Mouse (Mus musculus): ENCODE measurements around the gene Fbxl17. TPM values are rescaled to one million over a fixed set of nuclear protein-coding genes. Genes with fewer than 3 reads are reported as not detected.

Fbxl17 gene
- polyA plus RNA-seq, 1 experiment from 2014 or later = 6.8 TPM

GRCm38 (mm10) chr17:63164289-63164688 lies 335.5 kb downstream of the Fbxl17 start:
- Histone ChIP-seq H3K4me3 (ENCODE audit: low read depth, low read length) (no peak overlapping the region), H3K4me1 (ENCODE audit: control insufficient read depth, insufficient read depth, low read length) (no peaks in the 10 kb centered on the region), H3K27me3 (ENCODE audit: control insufficient read depth, insufficient read depth, low read length) (no peaks in the 10 kb centered on the region), H3K36me3 (ENCODE audit: control insufficient read depth, insufficient read depth, low read length) (no peaks in the 10 kb centered on the region), H3K9ac (ENCODE audit: low read length) (no peak overlapping the region), H3K27ac (replicated peaks; ENCODE audit: low read depth, low read length) (no peak overlapping the region), H3K4me2 (ENCODE audit: low read depth, severe bottlenecking) (no peak overlapping the region), H3K9me3 (ENCODE audit: control insufficient read depth, low read length) (no peaks in the 10 kb centered on the region)
- ATAC-seq (ENCODE audit: insufficient number of reproducible peaks, low FRiP score, low TSS enrichment, low read depth) = no peak
- no peak for DNase-seq (ENCODE audit: low spot score)
- 68% methylated on average over 1 of the region's 1 CpGs for WGBS

DNA sequence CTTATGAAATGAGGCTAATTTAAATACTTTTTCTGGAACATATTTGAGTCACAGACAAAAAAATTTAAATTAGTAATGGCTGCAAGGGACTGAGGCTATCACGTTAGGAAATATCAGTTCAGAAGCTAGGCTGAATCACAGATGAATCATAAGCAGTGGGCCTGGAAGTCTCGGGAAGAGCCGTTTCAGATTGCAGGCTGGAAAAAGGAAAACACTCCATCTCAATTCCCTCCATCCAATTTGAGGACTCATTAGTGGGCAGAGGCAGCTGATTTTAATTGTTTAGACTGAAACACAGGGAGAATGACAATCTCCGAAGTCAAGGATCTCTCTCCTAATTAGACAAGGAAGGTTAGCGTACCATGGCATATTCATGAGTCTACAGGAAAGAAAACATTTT lies 337.9 kb downstream of the Fbxl17 start:
- ATAC-seq (ENCODE audit: insufficient number of reproducible peaks, low FRiP score, low TSS enrichment, low read depth) = no peak
- no peaks in the 10 kb centered on the region for H3K4me1 ChIP-seq (ENCODE audit: control insufficient read depth, insufficient read depth, low read length)
- H3K27ac ChIP-seq (replicated peaks; ENCODE audit: low read depth, low read length) = no peak overlapping the region
- no peak for DNase-seq (ENCODE audit: low spot score)
- no peak overlapping the region for H3K4me2 ChIP-seq (ENCODE audit: low read depth, severe bottlenecking)
- no peak overlapping the region for H3K4me3 ChIP-seq (ENCODE audit: low read depth, low read length)
- 49% methylated on average over 5 of the region's 5 CpGs for WGBS
- no peaks in the 10 kb centered on the region for H3K9me3 ChIP-seq (ENCODE audit: control insufficient read depth, low read length)
- H3K27me3 ChIP-seq (ENCODE audit: control insufficient read depth, insufficient read depth, low read length) = no peaks in the 10 kb centered on the region
- no peak overlapping the region for H3K9ac ChIP-seq (ENCODE audit: low read length)
- H3K36me3 ChIP-seq (ENCODE audit: control insufficient read depth, insufficient read depth, low read length) = no peaks in the 10 kb centered on the region

DNA sequence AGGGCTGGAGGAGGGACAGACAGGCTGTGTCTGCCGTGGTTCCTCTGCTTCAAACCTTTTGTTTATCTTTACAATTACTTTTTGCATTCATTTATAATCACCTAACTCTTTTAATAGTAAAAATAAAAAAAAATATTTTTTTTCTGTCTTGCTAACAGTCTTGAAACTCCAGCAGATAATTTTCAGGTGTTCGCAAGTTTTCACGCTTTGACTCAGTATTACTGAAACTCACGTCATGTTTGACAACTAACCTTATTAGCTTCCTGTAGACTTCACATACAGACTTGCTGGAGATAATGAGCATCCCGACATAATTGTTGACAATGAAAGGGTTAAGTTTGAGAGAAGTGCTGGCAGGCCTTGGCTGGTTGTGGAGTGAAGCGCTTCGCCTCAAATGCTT lies 340.6 kb downstream of the Fbxl17 start:
- no peaks in the 10 kb centered on the region for H3K36me3 ChIP-seq (ENCODE audit: control insufficient read depth, insufficient read depth, low read length)
- no peak overlapping the region for H3K9ac ChIP-seq (ENCODE audit: low read length)
- H3K27ac ChIP-seq (replicated peaks; ENCODE audit: low read depth, low read length) = no peak overlapping the region
- no peak overlapping the region for H3K4me3 ChIP-seq (ENCODE audit: low read depth, low read length)
- DNase-seq (ENCODE audit: low spot score) (no peak), ATAC-seq (ENCODE audit: insufficient number of reproducible peaks, low FRiP score, low TSS enrichment, low read depth) (no peak)
- H3K27me3 ChIP-seq (ENCODE audit: control insufficient read depth, insufficient read depth, low read length) = no peaks in the 10 kb centered on the region
- no peaks in the 10 kb centered on the region for H3K4me1 ChIP-seq (ENCODE audit: control insufficient read depth, insufficient read depth, low read length)
- H3K9me3 ChIP-seq (ENCODE audit: control insufficient read depth, low read length) = no peaks in the 10 kb centered on the region
- no peak overlapping the region for H3K4me2 ChIP-seq (ENCODE audit: low read depth, severe bottlenecking)
- 62% methylated on average over 7 of the region's 7 CpGs for WGBS

GRCm38 (mm10) chr17:63158436-63158835 lies 341.4 kb downstream of the Fbxl17 start:
- Histone ChIP-seq H3K9me3 (ENCODE audit: control insufficient read depth, low read length) (no peaks in the 10 kb centered on the region), H3K4me3 (ENCODE audit: low read depth, low read length) (no peak overlapping the region), H3K9ac (ENCODE audit: low read length) (no peak overlapping the region), H3K36me3 (ENCODE audit: control insufficient read depth, insufficient read depth, low read length) (no peaks in the 10 kb centered on the region), H3K4me2 (ENCODE audit: low read depth, severe bottlenecking) (no peak overlapping the region), H3K27me3 (ENCODE audit: control insufficient read depth, insufficient read depth, low read length) (no peaks in the 10 kb centered on the region), H3K27ac (replicated peaks; ENCODE audit: low read depth, low read length) (no peak overlapping the region), H3K4me1 (ENCODE audit: control insufficient read depth, insufficient read depth, low read length) (no peaks in the 10 kb centered on the region)
- 62% methylated on average over 3 of the region's 3 CpGs for WGBS
- DNase-seq (ENCODE audit: low spot score) (no peak), ATAC-seq (ENCODE audit: insufficient number of reproducible peaks, low FRiP score, low TSS enrichment, low read depth) (no peak)

- H3K4me2 ChIP-seq (ENCODE audit: low read depth, severe bottlenecking) = no peak overlapping the region
- no peaks in the 10 kb centered on the region for H3K36me3 ChIP-seq (ENCODE audit: control insufficient read depth, insufficient read depth, low read length)
- DNase-seq (ENCODE audit: low spot score) (no peak), ATAC-seq (ENCODE audit: insufficient number of reproducible peaks, low FRiP score, low TSS enrichment, low read depth) (no peak)
- no peak overlapping the region for H3K9ac ChIP-seq (ENCODE audit: low read length)
- WGBS = 42% methylated on average over 6 of the region's 6 CpGs
- H3K4me1 ChIP-seq (ENCODE audit: control insufficient read depth, insufficient read depth, low read length) = no peaks in the 10 kb centered on the region
- no peaks in the 10 kb centered on the region for H3K27me3 ChIP-seq (ENCODE audit: control insufficient read depth, insufficient read depth, low read length)
- H3K4me3 ChIP-seq (ENCODE audit: low read depth, low read length) = no peak overlapping the region
- H3K27ac ChIP-seq (replicated peaks; ENCODE audit: low read depth, low read length) = no peak overlapping the region
- no peaks in the 10 kb centered on the region for H3K9me3 ChIP-seq (ENCODE audit: control insufficient read depth, low read length)
Observed at GRCm38 (mm10) chr17:63157906-63158305, 341.9 kb downstream of the Fbxl17 start.

- Histone ChIP-seq H3K4me2 (ENCODE audit: low read depth, severe bottlenecking) (no peak overlapping the region), H3K4me3 (ENCODE audit: low read depth, low read length) (no peak overlapping the region), H3K27me3 (ENCODE audit: control insufficient read depth, insufficient read depth, low read length) (no peaks in the 10 kb centered on the region), H3K36me3 (ENCODE audit: control insufficient read depth, insufficient read depth, low read length) (no peaks in the 10 kb centered on the region), H3K4me1 (ENCODE audit: control insufficient read depth, insufficient read depth, low read length) (no peaks in the 10 kb centered on the region), H3K27ac (replicated peaks; ENCODE audit: low read depth, low read length) (no peak overlapping the region), H3K9me3 (ENCODE audit: control insufficient read depth, low read length) (no peaks in the 10 kb centered on the region), H3K9ac (ENCODE audit: low read length) (no peak overlapping the region)
- ATAC-seq (ENCODE audit: insufficient number of reproducible peaks, low FRiP score, low TSS enrichment, low read depth) (no peak), DNase-seq (ENCODE audit: low spot score) (no peak)
- 90% methylated on average over 7 of the region's 7 CpGs for WGBS
Observed at GRCm38 (mm10) chr17:63157019-63157418, 342.8 kb downstream of the Fbxl17 start.

GRCm38 (mm10) chr17:63146514-63146913 lies 353.3 kb downstream of the Fbxl17 start:
- no peaks in the 10 kb centered on the region for H3K4me1 ChIP-seq (ENCODE audit: control insufficient read depth, insufficient read depth, low read length)
- no peak overlapping the region for H3K27ac ChIP-seq (replicated peaks; ENCODE audit: low read depth, low read length)
- H3K4me3 ChIP-seq (ENCODE audit: low read depth, low read length) = no peak overlapping the region
- no peaks in the 10 kb centered on the region for H3K36me3 ChIP-seq (ENCODE audit: control insufficient read depth, insufficient read depth, low read length)
- no peaks in the 10 kb centered on the region for H3K27me3 ChIP-seq (ENCODE audit: control insufficient read depth, insufficient read depth, low read length)
- 11% methylated on average over 2 of the region's 2 CpGs for WGBS
- H3K9ac ChIP-seq (ENCODE audit: low read length) = no peak overlapping the region
- H3K4me2 ChIP-seq (ENCODE audit: low read depth, severe bottlenecking) = no peak overlapping the region
- DNase-seq (ENCODE audit: low spot score) (no peak), ATAC-seq (ENCODE audit: insufficient number of reproducible peaks, low FRiP score, low TSS enrichment, low read depth) (no peak)
- no peaks in the 10 kb centered on the region for H3K9me3 ChIP-seq (ENCODE audit: control insufficient read depth, low read length)

DNA sequence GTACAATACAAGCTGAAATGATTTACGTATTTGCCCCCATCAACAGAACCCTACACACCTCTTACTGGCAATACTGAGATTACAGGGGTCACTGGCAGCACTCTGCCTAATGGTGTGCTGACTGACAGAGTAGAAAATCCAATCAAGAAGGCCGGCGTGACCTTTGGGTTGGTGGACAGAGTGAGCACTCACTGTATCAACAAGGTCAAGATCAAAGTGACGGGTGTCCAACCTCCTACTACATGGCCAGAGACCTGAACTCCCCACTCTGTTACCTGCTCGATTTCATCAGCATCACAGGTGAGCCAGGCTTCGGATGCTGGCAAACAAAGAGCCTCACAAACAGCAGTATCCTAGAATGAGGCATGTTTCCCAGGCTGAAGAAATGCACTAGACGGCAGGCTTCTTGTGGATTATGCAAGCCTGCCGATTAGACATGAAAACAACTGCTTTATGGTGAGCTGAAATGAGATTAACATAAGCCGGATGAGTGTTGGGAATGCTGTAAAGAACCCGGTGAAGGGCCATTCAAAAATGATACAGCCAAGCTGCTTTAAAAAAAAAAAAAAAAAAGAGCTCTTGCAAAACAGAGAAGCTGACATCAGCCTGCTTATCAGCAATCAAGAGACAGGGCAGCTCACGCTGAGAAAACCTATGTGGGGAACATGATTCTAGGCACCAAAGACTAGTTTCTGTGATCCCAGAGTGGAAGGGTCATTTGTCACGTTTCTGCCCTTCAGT lies 353.9 kb downstream of the Fbxl17 start:
- Histone ChIP-seq H3K9me3 (ENCODE audit: control insufficient read depth, low read length) (no peaks in the 10 kb centered on the region), H3K4me3 (ENCODE audit: low read depth, low read length) (no peak overlapping the region), H3K27me3 (ENCODE audit: control insufficient read depth, insufficient read depth, low read length) (no peaks in the 10 kb centered on the region), H3K27ac (replicated peaks; ENCODE audit: low read depth, low read length) (no peak overlapping the region), H3K36me3 (ENCODE audit: control insufficient read depth, insufficient read depth, low read length) (no peaks in the 10 kb centered on the region), H3K4me2 (ENCODE audit: low read depth, severe bottlenecking) (no peak overlapping the region), H3K9ac (ENCODE audit: low read length) (no peak overlapping the region), H3K4me1 (ENCODE audit: control insufficient read depth, insufficient read depth, low read length) (no peaks in the 10 kb centered on the region)
- no peak for ATAC-seq (ENCODE audit: insufficient number of reproducible peaks, low FRiP score, low TSS enrichment, low read depth)
- WGBS = 36% methylated on average over 12 of the region's 12 CpGs
- DNase-seq (ENCODE audit: low spot score) = no peak

DNA sequence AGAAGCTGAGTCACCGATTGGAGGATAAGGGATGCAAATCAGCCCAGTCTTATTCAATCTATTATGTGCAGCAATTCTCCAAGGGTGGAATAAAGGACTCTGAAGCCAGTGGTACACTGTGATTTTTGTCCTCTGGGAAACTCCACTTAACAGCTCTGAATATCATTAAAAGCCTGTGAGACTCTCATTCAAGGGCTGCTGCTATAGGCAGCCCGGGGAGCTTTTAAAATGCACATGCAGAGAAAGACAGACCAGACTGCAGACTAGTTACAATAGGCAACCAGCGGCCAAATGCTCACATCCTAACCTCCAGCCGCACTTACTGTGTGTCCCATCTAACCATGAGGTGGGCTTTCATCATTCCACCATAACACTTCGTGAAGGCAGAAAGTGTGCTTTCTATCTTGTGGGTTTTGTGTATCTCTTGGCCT lies 354.5 kb downstream of the Fbxl17 start:
- Histone ChIP-seq H3K4me1 (ENCODE audit: control insufficient read depth, insufficient read depth, low read length) (no peaks in the 10 kb centered on the region), H3K27me3 (ENCODE audit: control insufficient read depth, insufficient read depth, low read length) (no peaks in the 10 kb centered on the region), H3K4me3 (ENCODE audit: low read depth, low read length) (no peak overlapping the region), H3K9me3 (ENCODE audit: control insufficient read depth, low read length) (no peaks in the 10 kb centered on the region), H3K4me2 (ENCODE audit: low read depth, severe bottlenecking) (no peak overlapping the region), H3K9ac (ENCODE audit: low read length) (no peak overlapping the region), H3K36me3 (ENCODE audit: control insufficient read depth, insufficient read depth, low read length) (no peaks in the 10 kb centered on the region), H3K27ac (replicated peaks; ENCODE audit: low read depth, low read length) (no peak overlapping the region)
- DNase-seq (ENCODE audit: low spot score) (no peak), ATAC-seq (ENCODE audit: insufficient number of reproducible peaks, low FRiP score, low TSS enrichment, low read depth) (no peak)
- 39% methylated on average over 5 of the region's 5 CpGs for WGBS

All from limb, embryonic 11.5 days (tissue).